Mouse (Mus musculus) megakaryocyte, adult 5-6 weeks (primary cell): ENCODE results near the gene Ctnna2. TPM values are rescaled to one million over a fixed set of nuclear protein-coding genes. Genes with fewer than 3 reads are reported as not detected.

Experiments
- ATAC-seq: 2 replicates; pipeline ENCODE4 v1.8.0; 2016; ENCODE audit warnings: mild to moderate bottlenecking, inconsistent platforms; ENCODE audit not compliant: poor library complexity, severe bottlenecking
- total RNA-seq, 2 experiments: library from RNA; stranded (forward) in 1 of 2; stranded (reverse) in 1 of 2; fragments of 153-499, 151-499 nt in 1 of 2; fragments of 221-1000, 200-1000 nt in 1 of 2; gene quantifications; 2 replicates each; pipeline versions ENCODE4 v1.2.3 to v1.2.4; 2015 to 2017

Gene Ctnna2
- total RNA-seq (2015) (not detected in 2 replicates), total RNA-seq (2017) (not detected in 2 replicates)

DNA sequence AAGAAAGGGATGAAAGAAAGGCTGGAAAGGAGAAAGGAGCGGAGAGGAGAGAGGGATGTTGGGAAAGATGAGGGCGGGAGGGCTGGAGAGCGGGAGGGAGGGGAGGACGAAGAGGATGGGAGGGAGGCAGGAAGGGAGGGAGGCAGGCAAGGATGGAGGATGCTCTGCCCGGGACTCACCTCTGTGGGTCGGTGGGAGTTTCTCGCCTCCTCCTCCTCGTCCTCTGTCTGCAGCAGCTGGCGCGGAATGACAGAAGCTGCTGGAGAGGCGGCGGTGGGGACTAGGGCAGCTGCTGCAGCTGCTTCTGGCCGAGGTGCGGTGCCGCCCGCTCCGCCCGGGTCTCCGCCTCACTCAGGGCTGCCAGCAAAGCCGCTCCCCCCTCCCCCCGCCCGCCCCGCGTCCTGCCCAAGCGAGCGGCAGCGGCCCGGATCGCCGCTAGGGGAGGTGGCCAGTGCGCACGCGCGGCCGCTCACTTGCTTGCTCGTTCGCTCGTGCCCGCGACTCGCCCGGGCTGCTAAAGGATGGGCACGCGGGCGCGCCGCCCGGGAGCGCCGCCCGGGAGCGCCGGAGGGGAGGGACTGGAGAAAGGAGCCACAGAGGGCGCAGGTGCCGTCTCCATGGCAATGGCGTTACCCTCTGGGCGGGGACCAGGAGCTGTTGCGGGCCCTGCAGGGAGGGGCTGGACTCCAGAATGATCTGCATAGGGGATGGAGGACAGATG lies at the start of gene Ctnna2:
Ctnna2 (minus strand) TSS at position 459 of the 721 bp plus-strand sequence.
- no peak for ATAC-seq

- no peak for ATAC-seq
These were observed 896 bp upstream of the Ctnna2 start for GRCm38 (mm10) chr6:77980137-77981052.

- ATAC-seq: no peak
These were observed 841 bp downstream of the Ctnna2 start for GRCm38 (mm10) chr6:77978476-77979240.

- ATAC-seq: no peak
These were observed 8.8 kb downstream of the Ctnna2 start for GRCm38 (mm10) chr6:77970545-77971242.

GRCm38 (mm10) chr6:77969774-77970173 lies 9.7 kb downstream of the Ctnna2 start:
- no peak for ATAC-seq

- ATAC-seq: no peak
These were observed 17.5 kb downstream of the Ctnna2 start for GRCm38 (mm10) chr6:77962011-77962410.

- no peak for ATAC-seq
These were observed 28.2 kb downstream of the Ctnna2 start for GRCm38 (mm10) chr6:77951276-77951675.

DNA sequence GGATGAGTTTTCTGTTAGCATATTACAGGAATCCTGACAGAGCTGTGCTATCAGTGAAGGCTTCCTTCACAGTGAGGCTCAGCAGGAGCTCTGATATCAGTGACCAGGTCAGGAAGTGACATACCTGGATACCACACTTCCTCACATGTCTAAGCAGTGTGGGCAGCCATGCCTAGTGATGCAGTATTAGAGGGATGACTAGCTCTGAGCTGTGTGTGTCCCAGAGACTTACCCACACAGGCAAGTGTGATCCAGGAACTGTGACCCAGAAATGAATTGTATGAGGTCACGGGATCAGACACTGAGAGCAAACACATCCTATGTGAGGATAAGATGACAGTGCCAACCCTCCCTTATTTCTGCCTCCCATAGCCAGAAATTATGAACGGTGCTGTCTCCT lies 28.8 kb downstream of the Ctnna2 start:
- no peak for ATAC-seq

DNA sequence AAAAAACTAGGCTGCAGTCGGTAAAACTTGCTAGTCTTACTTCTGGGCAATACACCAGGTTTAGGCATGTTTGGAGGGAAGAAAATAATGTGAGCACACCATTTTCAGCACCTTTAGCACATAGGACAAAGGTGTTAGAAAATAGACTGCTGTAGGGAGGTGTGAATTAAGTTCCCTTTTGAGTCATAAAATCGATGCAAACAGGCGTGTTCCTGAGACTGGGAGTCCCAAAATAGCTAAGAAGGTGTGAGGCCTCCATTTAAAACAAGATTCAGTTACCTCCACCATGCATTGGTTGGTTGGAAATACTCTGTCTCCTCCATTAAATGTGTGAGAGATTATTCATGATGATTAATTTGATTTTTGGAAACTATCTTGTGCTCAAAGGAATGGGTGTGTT lies 50.1 kb downstream of the Ctnna2 start:
- ATAC-seq: no peak

- ATAC-seq: no peak
These were observed 106.3 kb downstream of the Ctnna2 start for GRCm38 (mm10) chr6:77873150-77873549.

- no peak for ATAC-seq
These were observed 110.2 kb downstream of the Ctnna2 start for GRCm38 (mm10) chr6:77869313-77869712.

DNA sequence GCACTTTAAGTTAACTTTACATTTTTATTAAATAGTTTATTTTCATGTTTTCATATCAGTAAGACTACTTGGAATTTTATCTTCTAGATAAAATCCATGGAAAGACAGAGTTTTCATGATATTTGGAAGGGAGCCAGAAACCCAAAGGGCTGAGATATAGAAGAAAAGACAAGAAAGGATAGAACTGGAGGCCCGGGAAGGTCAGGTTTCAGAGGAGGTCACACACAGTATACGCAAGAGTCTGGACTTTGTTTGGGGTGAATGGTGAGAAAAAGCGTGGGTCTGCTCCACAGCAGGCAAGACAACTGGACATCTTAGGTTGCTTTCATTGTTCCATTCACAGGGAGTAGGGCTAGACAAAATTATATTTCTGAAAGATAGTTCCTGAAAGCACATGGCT lies 111.4 kb downstream of the Ctnna2 start:
- no peak for ATAC-seq

GRCm38 (mm10) chr6:77863379-77863778 lies 116.1 kb downstream of the Ctnna2 start:
- no peak for ATAC-seq

- no peak for ATAC-seq
These were observed 116.7 kb downstream of the Ctnna2 start for GRCm38 (mm10) chr6:77862781-77863180.

DNA sequence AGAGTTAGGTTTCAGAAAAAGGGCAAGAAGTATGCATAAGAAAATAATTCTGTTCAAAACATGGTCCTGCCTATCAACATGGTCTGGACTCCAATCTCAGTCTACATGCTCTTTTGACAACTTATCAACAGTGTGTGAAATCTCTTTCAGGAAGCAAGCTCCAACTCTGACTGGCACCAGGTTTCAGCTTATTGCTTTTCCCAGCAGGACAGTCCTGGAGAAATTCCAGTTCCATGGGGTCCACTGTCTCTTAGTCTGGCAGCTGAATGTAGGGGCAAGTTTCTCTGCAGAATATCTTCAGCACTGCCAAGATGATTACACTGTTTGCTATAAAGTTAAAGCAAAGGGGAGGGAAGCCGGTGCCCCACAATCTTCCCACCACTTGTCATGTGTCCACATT lies 130.1 kb downstream of the Ctnna2 start:
- no peak for ATAC-seq

- no peak for ATAC-seq
These were observed 130.7 kb downstream of the Ctnna2 start for GRCm38 (mm10) chr6:77848796-77849195.

- ATAC-seq: no peak
These were observed 131.8 kb downstream of the Ctnna2 start for GRCm38 (mm10) chr6:77847651-77848050.

DNA sequence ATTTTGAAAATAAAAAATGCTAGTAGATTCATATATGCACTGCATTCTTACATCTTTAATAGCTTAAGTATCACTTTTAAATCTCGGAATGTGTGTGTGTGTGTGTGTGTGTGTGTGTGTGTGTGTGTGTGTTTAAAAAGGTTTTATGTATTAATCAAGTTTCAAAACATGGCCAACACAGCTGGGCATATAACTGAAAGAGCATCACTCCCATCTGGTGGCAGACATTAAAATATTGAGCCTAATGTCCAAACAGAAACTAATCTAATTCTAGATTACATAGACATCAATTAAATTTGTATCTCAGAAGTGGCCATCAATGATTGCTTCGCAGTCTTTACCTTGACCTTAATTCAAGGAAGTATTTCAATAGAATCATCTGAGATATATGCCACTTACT lies 140.4 kb downstream of the Ctnna2 start:
- ATAC-seq: no peak

DNA sequence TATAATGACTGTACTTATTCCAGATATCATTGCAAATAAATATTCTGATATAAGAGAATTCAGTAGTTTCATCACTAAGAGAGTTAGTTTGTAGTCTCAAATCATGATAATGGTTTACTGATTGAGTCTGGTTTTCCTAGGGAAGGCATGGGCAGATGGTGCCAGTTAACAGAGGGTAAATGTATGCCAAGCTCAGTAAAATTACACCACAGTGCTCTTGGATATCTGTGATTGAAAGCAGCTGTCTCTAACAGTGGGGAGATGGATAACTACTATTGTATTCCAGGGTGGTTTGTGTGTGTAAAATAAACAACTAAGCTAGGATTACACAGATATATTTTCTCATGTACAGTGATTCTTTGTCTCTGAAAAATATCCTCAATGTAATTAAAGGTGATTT lies 140.8 kb downstream of the Ctnna2 start:
- ATAC-seq: no peak

DNA sequence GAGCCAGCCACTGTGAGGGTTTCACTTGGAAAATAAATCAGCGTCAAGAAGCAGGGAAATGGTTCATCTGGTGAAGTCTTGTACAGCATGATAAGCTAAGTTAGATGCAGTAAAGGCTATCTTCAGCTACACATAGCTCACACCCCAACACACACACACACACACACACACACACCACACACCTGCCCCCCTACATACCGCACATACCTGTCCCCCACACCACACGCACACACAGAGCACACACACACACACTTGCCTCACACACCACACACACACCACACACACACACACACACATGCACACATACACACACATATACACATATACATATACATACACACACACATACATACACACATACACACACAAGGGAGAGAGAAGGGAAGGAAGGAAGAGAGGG lies 142.0 kb downstream of the Ctnna2 start:
- ATAC-seq: no peak

DNA sequence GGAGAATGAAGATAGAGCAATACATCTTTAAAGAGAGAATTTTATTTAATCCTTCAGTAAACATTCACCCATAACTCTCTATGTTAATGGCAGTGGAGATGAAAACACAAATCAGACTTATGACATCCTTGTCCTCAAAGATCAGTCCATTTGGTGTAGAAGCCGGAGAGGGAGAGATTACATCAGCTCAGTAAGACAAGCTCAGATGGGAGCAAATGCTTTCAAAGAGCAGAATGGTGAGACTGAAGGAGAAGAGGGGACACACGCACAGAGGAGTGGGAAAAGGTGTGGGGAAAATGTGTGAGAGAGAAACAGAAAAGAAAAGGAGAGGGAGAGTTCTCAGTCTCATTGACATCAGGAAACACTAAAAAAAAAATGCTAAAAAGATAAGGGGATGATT lies 144.8 kb downstream of the Ctnna2 start:
- no peak for ATAC-seq
